Mouse (Mus musculus): ENCODE data around the gene Krt34. TPM values are rescaled to one million over a fixed set of nuclear protein-coding genes. Genes with fewer than 3 reads are reported as not detected.

Krt34 gene
- total RNA-seq, 4 experiments from 2014 or later = not detected

GRCm38 (mm10) chr11:100004846-100005245 is 36.5 kb downstream of the Krt34 start:
- DNase-seq (ENCODE audit: low spot score) = no peak

DNA sequence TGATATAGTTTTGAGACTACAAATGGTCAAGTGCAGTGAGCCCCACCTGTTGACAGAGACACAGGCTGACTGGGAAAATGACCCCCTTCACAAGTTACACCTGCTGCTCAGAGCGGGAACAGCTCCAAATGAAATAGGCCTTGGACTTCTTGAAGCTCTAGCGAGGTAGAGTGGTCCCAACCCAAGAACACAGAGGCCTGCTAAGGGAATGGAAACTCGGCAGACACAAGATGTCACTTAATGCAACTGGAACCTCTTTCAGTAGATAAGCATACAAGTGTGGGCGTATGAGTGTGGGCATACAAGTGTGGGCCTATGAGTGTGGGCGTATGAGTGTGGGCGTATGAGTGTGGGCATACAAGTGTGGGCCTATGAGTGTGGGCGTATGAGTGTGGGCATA is 42.3 kb downstream of the Krt34 start:
- no peak for DNase-seq (ENCODE audit: low spot score)

- DNase-seq (ENCODE audit: low spot score) = no peak
These were observed 47.0 kb downstream of the Krt34 start for GRCm38 (mm10) chr11:99994384-99994661.

DNA sequence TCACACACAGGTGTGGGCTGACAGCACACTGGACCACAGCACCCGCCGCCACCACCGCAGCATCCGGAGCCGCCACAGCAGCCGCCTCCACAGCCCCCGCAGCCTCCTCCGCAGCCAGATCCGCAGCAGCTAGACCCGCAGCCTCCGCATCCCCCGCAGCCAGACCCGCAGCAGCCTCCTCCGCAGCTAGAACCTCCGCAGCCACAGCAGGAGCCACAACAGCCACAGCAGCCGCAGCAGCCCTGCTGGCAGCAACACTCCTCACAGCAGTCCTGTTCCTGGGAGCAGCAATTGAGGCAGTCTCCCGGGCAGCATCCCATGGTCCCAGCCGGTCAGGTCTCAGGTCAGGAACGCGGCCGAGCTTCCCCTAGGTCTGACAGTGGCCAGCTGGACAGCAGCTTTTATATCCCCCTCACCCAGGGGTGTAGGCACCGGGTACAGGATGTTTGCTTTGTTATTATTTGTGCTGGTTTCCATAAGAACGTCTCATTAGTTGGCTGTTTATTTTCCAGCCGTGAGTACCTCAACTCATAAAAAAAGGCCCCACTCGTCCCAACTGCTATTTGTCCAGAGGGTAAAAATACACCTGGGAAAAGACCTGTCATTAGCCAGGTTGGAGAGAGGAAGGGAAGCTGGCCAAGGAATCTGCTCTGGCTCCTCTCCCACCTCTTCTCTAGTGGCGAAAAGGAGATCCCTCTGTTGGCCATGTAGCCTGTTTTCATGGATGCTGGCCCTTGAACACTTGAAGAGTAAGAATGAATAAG is 47.6 kb downstream of the Krt34 start, which contains the start of gene Krtap17-1:
Gene Krtap17-1 (minus strand): TSS at position 375 of the 764 bp plus-strand sequence.
- DNase-seq (ENCODE audit: low spot score) = no peak

- no peak for DNase-seq (ENCODE audit: low spot score)
These were observed 50.8 kb downstream of the Krt34 start for GRCm38 (mm10) chr11:99990571-99990970.

DNA sequence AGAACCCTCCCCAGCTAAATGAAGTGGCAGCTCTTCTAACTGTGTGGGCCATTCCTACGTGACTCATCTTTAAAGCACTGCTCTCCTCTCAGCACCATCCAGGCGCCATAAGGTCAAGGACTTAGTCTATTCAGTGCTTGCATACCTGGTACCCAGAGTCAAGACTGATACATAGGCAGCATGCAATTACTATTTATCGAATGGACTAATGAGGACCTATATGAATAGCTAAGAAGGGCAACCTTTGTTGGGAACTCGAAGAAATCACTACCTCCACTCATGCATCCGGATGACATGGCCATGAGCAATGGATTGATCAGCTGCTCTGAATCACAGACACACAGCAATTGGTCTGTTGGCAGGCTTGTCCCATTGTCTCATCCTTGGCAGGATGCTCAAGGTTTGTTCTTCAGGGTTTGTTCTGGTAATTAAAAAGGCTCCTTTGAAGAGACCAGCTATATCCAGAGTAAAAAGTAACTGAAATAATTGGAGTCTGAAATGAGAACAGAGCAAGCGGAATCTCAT is 51.4 kb downstream of the Krt34 start:
- DNase-seq (ENCODE audit: low spot score) = no peak

DNA sequence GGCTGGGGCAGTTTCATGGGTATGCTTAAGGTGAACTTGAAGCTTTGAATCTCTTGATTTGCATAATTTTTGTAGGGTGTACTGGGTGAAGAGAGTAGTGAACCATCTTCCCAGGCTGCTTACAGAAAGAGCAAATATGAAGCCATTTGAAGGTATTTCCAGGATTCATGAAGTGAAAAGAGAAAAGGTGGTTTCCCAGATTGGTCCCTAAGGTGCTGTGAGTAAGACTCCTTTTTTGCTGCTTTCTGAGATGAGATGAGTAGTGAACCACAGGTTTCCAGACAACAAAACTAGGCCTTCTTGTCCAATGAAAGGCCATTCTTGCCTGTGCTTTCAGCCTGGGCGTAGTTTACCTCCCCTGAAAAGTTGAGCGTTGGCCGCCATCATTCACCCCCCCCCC is 52.8 kb downstream of the Krt34 start:
- no peak for DNase-seq (ENCODE audit: low spot score)

Other genes starting within 250 kb of the Krt34 start
- not detected for gene Gm11596, start 248.1 kb downstream of the Krt34 start, total RNA-seq (2022)
- not detected for gene Gm11569, start 242.6 kb downstream of the Krt34 start, total RNA-seq (2022)
- gene Gm11554, start 237.1 kb downstream of the Krt34 start, total RNA-seq (2022) = not detected
- gene Krtap4-13, start 231.7 kb downstream of the Krt34 start, total RNA-seq (2022) = not detected
- not detected for gene Gm11564, start 225.9 kb downstream of the Krt34 start, total RNA-seq (2022)
- gene 2300003K06Rik, start 203.5 kb downstream of the Krt34 start, total RNA-seq (2022) = not detected
- gene Krtap4-16, start 189.9 kb downstream of the Krt34 start, total RNA-seq (2022) = not detected
- not detected for gene Gm11568, start 183.6 kb downstream of the Krt34 start, total RNA-seq (2022)
- not detected for gene Gm11559, start 177.1 kb downstream of the Krt34 start, total RNA-seq (2022)
- gene Krtap9-1, start 168.2 kb downstream of the Krt34 start, total RNA-seq (2022) = not detected
- gene Gm11567, start 162.4 kb downstream of the Krt34 start, total RNA-seq (2022) = not detected
- not detected for gene Krtap31-1, start 133.6 kb downstream of the Krt34 start, total RNA-seq (2022)
- not detected for gene Gm11565, start 126.8 kb downstream of the Krt34 start, total RNA-seq (2022)
- not detected for gene Krtap31-2, start 105.3 kb downstream of the Krt34 start, total RNA-seq (2022)
- not detected for gene Krtap9-5, start 93.1 kb downstream of the Krt34 start, total RNA-seq (2022)
- gene Krtap29-1, start 62.5 kb downstream of the Krt34 start, total RNA-seq (2022) = not detected
- gene Krtap16-1, start 55.0 kb downstream of the Krt34 start, total RNA-seq (2022) = not detected
- not detected for gene Krtap17-1, start 47.6 kb downstream of the Krt34 start, total RNA-seq (2022)
- gene Krt33a, start 25.3 kb downstream of the Krt34 start, total RNA-seq (2022) = not detected
- not detected for gene Krt33b, start 11.7 kb downstream of the Krt34 start, total RNA-seq (2022)
- not detected for gene Krt31, start 9.0 kb upstream of the Krt34 start, total RNA-seq (2022)
- not detected for gene Krt32, start 46.7 kb upstream of the Krt34 start, total RNA-seq (2022)
- not detected for gene Krt35, start 54.7 kb upstream of the Krt34 start, total RNA-seq (2022)
- gene Krt36, start 64.1 kb upstream of the Krt34 start, total RNA-seq (2022) = not detected
- gene Krt13, start 80.0 kb upstream of the Krt34 start, total RNA-seq (2022) = not detected
- under 1 TPM in 1 of 4 experiments, not detected in 3; 0.92 TPM for gene Krt15, start 94.4 kb upstream of the Krt34 start, total RNA-seq (2022)
- gene Krt19, start 107.1 kb upstream of the Krt34 start, total RNA-seq (2022) = 1 to 10 TPM; 4.6 to 9.6 (median 6.7) TPM
- not detected for gene Krt9, start 151.7 kb upstream of the Krt34 start, total RNA-seq (2022)
- gene Krt14, start 166.0 kb upstream of the Krt34 start, total RNA-seq (2022) = under 1 TPM in 2 of 4 experiments, not detected in 2; 0.25 to 0.63 TPM
- not detected for gene Krt16, start 207.3 kb upstream of the Krt34 start, total RNA-seq (2022)
- gene Krt17, start 219.5 kb upstream of the Krt34 start, total RNA-seq (2022) = not detected
- gene Krt42, start 228.3 kb upstream of the Krt34 start, total RNA-seq (2022) = not detected